Mouse (Mus musculus) adrenal gland, adult 18-20 months (tissue): ENCODE results near the gene Cradd. TPM values are rescaled to one million over a fixed set of nuclear protein-coding genes. Genes with fewer than 3 reads are reported as not detected.

Experiments
- DNase-seq, 2 experiments: peaks; one replicate each; pipeline ENCODE4 v3.0.0; 2021 to 2022; ENCODE audit warnings: low spot score in 2 of 2
- total RNA-seq, 2 experiments: library from RNA; stranded (reverse); gene quantifications; 1 replicate in 1 of 2; 2 replicates in 1 of 2; pipeline ENCODE4 v1.2.3; 2021

Cradd gene
- total RNA-seq, 2 experiments from 2014 or later: 5.4 to 7.3 TPM

DNA sequence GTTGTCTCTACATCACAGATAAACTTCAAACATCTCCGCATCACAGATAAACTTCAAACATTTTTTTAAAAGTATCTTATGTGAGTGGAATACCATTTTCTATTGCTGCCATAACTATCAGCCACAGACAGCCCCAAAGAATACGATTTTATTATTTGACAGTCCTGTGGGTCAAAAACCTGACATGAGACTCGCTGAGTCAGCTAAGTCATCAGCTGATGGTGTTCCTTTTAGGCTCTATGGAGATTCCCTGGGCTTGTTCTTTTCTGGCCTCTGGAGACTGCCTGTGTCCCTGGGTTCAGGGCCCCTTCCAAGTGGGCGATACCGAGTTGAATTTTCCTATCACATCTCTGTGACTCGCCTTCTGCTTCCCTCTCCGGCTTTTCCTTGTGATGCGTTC, 112.3 kb downstream of the Cradd start:
- no peak for DNase-seq

DNA sequence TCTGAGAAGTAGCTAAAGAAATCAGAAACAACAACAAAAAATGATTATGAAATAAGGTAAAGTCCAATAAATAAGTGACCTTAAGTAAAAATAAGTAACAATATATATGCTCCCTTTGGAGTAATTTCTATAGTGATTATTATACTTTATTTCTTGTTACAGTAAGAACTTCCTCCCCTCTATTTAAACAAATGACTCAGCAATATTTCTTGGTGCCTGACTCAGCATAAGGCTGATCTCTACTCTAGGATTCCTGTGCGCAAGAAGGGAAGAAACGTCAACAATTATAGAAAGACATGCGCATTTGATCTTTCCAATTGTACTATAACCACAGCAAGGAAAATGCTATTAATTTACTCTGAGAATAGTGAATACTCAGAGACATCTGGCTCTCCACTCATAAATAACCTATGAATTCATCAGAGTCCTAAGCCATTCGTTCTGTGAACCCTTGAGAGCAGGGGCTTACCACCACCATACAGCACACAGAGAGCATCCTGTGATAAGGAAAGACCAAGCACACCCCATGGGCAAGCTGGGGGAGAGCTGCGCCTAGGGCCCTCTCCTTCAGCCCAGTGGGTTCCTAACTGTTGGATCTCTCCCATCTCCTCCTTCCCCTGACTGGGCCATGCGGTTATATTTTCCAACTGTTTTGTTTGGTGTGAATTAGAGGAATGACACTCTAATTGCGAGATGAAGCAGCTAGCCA, 113.1 kb downstream of the Cradd start:
- DNase-seq: no peak

DNA sequence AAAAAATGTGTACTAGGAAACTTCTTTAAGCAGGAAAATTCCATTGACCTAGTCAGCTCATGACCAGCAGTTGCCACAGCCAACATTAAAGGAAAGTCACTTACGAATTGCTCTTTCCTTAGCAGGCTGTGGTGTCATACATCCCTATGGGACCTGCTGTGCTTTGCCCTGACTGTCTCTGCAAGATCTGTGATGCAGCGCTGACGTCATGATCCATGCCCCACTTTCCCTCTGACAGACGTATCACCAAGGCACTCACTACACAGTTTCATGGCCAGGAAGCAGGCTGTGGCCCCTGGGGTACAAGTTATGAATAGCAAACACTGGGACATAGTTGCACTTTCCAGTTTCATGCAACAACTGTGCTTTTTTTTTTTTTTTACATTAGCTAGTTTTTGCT, 113.8 kb downstream of the Cradd start:
- no peak for DNase-seq

DNA sequence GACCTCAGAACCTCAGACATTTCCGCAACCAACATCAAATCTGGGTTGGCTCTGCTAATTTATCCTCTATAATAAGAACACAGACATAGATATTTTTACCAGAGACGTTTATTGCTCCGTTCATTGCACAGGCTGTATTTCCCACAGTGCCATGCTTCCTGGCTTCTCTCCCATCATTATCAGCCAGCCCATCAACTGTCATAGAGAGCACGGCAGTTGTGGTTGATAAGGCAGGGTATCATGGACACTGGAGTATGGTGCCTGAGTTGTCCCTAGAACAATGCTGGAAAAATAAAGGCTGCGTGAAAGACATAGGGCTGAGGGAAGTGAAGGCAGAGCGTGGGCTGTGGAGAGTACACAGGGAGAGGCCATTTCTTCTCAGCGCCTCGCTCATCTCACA, 116.5 kb downstream of the Cradd start:
- DNase-seq: no peak

DNA sequence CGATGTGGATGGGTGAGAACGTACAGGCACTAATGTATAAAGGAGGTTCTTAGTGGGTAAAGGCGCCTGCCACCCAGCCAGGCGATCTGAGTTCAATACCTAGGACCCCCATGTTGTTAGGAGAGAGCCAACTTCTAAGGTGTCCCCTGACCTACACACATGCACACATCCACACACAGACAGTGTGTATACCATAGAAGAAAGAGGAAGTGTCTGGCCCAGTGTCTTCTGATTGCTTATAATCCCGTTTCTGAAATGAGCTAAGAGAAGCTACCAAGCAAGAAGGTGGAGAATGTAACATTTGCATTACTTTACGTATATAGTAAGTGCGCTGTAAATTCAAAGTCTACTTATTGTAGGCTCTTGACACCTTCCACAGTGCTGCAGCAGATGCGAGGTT, 122.4 kb downstream of the Cradd start:
- no peak for DNase-seq

DNA sequence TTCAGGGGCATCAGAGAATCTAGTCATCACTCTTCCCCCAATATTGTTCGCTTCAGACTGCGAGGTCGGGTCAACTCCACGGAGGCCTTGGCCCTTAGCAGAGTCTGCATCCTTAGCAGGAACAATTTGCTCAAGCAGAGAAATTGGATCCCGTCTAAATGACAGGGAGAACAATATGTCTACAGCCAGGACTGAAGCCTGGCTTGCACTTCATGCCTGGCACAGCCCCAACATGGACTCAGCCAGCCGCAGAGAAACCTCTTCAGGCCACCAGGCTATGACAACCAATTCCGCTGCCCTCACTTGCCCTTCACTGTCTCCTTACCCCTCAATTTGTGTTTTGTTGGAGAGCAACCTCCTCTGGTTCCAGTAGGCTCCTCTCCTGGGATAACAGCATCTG, 123.6 kb downstream of the Cradd start:
- no peak for DNase-seq

DNA sequence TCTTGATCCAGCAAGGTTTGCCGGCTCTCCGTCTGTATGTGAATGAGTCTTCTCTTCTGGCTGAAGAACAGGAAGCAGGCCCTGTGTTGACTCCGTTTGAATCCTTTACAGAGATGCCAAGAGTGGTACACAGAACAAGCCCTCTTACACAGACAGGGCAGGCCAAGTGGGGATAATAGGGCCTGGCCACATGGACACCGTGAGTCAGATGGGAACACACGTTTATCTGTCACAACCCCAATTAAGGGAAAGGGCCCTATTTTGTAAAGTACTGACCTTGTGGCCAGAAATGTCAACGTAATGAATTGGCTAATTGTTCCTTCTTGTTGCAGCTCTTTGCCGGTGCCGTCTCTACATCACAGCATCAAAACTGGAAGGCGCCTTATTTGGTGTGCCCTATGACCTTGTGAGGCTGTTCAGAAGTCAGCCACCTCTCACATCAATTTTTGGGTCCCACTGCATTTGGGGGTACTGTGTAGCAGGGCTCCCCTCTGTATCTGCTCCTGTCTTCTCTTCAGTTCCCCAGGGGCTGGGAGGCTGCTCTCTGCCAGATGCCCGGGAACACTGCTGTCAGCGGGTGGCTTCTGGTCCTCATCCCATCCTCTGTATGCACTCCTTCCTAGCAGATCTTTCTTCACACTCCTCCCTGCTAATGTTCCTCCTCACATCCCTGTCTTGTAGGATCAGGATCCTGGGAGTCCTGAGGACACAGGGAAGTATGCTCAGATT, 124.2 kb downstream of the Cradd start:
- DNase-seq: no peak

DNA sequence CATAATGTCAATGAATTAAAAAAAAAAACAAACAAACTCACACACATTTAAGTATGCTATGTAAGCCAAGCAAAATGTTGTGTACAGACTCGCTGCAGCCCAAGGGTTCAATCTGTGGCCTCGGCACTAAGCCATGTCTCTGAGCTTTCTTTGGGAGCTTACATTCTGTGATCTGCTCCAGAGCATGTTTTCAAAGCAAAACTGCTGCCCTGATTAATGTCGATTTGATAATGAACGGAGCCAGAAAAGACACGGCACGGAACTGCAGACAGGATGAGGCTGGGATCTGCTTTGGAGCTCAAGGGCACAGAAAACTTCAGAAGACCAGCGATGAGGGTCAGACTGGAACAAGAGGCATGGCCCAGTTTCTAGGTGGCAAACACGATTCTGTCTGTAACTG, 126.6 kb downstream of the Cradd start:
- no peak for DNase-seq

DNA sequence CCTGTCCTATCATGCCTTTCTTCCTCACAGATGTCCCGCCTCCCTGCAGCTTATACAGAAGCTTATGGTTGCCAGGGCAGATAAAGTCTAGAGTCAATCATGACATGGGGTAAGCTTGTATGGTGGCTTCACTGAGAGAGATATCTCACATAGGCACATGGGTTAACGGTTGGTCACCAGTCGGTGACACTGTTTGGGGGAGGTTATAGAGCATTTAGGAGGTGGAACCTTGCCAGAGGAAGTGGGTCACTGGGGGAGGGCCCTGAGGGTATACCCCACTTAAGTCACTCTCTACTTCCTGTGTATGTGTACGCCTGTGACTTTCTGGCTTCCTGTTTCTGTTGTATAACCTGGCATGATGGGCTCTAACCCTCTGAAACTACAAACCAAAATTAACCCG, 128.2 kb downstream of the Cradd start:
- DNase-seq: no peak

DNA sequence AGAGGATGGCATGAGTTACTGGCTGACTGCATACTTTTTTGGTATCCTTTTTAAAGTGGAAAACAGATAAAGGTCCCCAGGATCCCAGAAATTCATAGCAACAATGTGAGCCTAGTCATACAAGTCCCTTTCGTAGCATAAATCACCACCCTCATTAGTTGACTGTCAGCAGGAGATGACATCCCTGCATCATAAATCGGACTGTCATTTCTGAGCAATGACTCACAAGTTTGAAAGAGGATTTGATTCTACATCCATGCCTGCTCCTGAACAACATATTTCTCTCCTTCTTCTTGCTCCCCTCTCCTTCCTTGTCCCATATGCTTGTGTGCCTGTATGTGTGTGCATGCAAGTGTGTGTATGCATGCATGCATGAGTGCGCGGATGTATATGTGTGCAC, 129.2 kb downstream of the Cradd start:
- DNase-seq: no peak

DNA sequence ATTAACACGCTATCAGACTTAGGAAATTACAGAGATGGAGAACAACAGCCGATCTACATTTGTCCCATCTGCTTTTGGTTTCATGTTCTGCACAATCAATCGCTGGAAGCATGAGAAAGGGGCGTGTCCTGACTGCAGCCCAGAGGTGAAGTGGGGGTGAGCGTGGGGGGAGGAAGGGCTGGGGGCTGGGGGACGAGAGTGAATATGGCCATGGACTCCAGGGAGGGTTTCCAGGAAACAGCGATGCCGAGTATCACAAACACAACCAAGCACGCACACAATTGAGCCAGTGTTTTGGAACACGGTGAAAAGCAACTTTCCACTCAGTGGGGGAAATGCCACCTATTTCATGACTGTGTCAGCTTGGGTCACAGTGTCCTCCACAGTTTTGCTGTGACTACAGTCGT, 130.1 kb downstream of the Cradd start:
- DNase-seq: no peak

DNA sequence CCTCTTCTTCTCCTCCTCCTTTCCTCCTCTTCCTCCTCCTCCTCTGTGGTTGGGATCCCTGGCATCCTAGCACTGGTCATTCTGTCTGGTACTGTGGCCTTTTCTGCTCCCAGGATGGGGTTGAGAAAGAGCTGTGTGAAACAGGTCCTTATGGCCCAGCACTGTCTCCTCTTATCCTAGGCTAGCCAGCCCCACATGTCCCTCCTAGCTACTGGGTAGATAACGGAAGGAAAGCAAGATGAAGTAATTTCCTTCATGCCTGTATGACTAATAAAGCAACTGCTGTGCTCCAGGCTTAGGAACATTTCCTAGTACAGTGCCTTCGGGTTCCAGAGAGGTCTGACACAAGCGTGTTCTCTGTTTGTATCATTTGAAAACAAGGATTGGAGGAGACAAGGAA, 132.1 kb downstream of the Cradd start:
- DNase-seq: no peak

DNA sequence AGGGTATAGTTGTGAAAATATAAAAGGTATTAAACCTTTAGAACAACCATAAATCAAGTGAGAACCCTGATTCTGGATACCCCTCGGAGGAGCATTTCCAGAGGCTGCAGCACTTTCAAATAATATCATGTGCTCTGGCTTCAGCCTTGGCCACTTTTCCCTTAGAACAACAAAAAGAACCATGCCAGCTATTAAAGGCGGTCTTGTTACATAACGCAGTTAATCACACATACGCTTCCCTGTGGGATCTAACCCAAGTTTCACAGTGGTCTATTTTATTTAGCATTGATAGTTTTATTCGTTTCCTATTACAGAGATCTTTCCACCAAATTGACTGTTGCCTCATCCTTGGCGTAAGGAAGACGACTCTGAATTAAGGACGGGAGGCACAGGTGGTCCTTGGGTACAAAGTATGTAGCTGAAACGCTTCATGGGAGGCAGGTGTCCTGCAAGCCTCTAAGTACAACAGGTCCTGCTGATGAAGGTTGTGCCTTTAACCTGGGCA, 132.7 kb downstream of the Cradd start:
- DNase-seq: no peak

DNA sequence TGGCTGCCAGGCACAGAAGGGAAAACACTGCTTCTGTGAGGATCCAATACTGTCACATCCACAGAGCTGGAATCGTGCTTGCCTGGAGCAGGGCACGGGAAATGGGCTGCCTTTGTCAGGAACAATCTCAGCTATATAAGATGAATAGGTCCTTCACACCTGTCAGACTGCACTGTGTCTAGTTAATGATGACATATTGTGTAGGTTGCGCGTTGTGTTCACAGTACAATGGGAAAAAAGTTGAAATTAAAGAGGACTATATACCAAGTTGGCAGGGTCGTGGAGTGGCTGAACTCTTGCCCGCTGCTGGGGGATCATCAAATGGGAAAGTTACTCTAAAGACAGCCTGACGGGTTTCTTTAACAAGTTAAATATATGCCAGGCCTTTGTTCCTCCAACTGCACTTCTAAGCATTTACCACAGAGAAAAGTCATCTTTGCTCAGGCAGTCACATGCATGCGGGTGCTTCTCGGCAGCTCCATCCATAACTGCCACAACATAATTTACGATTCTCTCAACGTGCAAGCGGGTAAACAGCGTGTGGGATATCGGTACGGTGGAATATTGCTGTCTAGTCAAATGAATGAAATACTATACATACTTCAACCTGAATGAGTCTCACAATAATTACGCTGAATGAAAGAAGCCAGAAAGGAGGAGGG, 134.3 kb downstream of the Cradd start:
- DNase-seq: no peak

DNA sequence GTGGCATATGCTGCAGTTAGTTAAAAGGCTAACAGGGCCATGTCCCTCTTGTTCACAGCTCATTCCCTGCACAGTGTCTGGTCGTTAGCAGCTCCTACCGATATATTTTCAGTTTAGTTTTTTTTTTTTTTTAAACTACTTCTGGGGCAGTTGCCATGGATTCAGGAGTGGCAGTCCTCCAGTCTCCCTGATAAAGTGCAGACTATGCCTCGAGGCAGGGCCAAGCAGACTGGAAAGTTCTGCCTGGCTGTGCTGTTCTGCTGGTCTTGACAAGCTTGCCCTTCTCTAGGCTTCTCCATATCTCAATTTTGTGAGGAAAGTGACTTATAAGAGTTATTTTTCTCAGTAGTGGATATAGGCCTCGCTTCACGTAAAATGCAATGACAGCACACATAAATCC, 139.7 kb downstream of the Cradd start:
- DNase-seq: no peak

DNA sequence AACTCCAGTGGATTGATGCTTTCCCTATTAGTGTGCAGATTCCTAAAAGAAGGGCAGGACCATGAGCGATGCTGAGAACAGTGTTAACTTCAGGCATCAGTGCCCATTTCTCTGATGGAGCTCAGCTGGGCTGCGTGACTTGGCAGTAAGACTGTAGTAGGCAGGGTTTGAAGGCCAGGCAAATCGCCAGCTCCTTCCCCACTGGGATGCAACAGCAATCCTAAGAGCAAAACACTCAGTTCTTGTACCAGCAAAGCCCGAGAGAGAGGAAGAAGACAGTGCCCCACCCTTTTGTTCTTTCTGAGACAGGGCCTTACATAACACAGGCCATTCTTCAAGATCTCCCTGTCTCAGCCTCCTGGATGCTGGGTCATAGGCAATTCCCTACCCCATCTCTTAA, 140.9 kb downstream of the Cradd start:
- peak in 1 of 2 experiments; percentile 39 for DNase-seq

DNA sequence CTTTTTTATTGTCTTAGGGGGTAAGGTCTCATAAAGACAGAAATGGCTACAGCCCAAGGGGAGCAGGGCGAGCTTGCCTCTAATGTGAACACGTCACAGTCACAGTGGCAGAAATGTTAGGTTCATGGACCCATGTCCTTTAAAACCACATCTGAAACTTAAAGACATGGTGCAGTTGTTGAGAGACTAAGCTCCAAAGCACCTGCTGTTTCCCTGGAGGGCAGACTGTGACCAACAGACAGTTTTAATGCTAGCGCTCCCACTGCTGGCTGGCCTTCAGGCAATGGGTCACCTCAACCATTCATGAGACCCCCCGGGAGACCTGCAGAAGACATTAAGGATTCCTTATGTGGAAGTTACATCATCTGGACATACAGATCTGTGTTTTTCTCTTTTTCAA, 141.5 kb downstream of the Cradd start:
- no peak for DNase-seq

DNA sequence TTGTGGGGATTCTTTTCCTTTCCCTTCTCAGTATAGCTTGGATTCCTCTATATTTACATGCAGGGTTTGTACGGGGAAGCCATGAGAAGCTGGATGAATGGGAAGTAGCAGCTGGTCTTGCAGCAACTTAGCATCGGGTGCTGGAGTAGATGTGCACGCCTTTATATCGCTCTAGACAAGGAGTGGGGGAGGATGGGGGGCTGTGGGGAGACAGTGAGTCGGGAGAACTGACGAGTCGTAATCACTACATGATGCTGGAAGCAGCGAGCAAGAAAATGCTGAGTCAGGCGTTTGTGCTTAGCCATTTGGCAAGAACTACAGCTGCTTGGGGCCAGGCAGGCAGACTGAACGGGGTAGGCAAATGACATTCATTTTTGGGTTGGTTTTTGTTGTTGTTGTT, 142.4 kb downstream of the Cradd start:
- no peak for DNase-seq

DNA sequence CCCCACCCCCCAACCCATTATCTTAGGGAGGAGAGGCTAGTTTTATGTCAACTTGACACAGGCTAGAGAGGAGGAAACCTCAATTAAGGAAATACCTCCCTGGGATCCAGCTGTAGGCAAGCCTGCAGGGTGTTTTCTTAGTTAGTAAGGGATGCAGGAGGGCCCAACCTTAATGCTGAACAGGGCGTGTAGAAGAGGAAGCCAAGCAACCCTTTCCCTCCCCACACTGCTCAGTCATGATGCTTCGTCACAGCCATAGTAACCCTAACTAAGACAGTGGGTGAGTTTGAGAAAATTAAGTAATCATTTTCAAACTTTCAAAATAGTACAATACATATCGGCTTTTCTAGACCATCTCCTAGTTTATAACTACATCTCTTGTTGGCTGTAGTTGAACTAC, 143.0 kb downstream of the Cradd start:
- no peak for DNase-seq

DNA sequence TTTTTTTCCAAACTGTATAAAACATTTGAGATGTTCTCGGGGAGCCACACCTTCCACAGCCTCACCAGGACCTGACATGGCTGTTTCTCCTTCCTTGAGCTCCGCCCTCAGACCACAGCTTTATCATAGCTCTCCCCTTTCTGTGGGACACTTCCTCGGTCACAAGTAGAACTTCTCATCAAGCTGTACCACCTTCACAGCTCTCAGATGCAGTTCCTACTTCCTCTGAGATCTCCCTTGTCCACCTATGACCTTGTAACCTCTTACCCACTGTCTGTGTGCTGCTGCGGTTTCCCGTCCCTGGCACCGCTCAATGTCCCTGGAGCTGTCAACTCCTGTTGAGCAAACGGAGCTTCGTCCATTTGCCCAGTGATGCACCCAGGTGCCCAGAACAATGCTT, 143.8 kb downstream of the Cradd start:
- DNase-seq: no peak

DNA sequence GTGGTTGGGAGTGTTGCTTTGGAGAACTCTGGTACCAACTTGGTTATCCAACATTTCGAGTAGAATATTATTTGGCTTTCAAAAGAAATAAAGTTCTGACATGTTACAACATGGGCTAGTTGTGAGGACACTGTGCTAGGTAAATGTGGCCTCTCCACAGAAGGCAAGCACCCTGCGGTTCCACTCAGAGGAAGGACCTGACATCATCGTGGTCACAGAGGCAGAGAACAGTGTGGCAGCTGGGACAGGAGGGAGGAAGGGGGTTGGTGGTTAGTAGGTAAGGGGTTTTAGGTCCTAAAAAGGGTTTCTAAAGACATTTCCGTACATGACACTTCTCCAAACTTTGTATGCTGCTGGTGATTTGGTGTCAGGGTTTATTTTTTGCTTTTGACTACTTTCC, 145.1 kb downstream of the Cradd start:
- DNase-seq: no peak

DNA sequence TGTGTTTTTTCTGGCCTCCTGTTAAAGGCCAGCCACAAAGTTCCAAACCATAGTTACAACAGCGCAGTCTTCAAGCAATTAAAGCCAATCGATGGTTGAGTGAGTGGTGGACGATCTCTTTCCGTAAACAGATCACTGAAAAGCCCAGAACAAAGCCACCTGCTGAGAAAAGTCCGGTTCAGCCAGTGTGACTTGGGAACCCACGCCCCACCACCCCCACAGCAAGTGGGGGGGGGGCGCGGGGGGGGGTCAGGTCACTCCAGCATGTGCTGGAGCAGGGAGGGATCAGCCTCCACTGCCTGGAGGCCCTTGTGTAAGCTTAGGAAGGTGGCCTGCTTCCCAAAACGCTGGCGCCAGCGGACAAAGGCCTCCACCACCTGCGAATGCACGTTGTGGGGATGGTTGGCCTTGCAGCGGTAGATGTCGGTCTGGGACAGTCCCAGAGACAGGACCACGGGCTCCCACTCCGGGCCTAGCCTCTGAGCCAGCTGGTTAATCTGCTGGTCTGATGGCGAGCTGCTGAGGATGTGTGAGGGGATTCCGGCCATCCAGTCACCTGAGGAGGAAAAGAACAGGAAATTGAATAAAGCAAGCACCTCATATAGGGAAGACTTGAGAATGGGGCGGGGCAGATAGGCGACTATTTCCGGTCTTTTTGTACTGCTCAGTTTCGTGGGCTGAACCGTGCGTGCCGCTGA, 148.4 kb downstream of the Cradd start:
- no peak for DNase-seq
